Mouse (Mus musculus): ENCODE measurements around the gene Tle3.

GRCm38 (mm10) chr9:61434062-61434461 is 61.9 kb downstream of the Tle3 start:
- TF ChIP-seq CTCF (IDR thresholded peaks at IDR 0.05; ENCODE audit: control insufficient read depth, insufficient read depth, low read length) (no peak), POLR2A (IDR thresholded peaks at IDR 0.05; ENCODE audit: borderline replicate concordance, control insufficient read depth, low read depth, low read length) (no peak)

Measured in bone marrow, adult 2 months (tissue).